Mouse (Mus musculus) right cerebral cortex, adult 2 months (tissue): Measurements from ENCODE around the gene Itpr1.

Experiments
- DNase-seq, 2 experiments: peaks; one replicate each; pipeline ENCODE4 v3.0.0; 2021 to 2022; ENCODE audit warnings: low spot score in 2 of 2

Itpr1 gene

GRCm38 (mm10) chr6:108592636-108593035 lies 379.7 kb downstream of the Itpr1 start:
- no peak for DNase-seq

- no peak for DNase-seq
Observed at GRCm38 (mm10) chr6:108594171-108594841, 381.4 kb downstream of the Itpr1 start.

- DNase-seq: no peak
Observed at GRCm38 (mm10) chr6:108598691-108599090, 385.8 kb downstream of the Itpr1 start.

- no peak for DNase-seq
Observed at GRCm38 (mm10) chr6:108599317-108599716, 386.4 kb downstream of the Itpr1 start.
